ENCODE assay signal across 8 mouse cellular contexts in the genomic region with DNA sequence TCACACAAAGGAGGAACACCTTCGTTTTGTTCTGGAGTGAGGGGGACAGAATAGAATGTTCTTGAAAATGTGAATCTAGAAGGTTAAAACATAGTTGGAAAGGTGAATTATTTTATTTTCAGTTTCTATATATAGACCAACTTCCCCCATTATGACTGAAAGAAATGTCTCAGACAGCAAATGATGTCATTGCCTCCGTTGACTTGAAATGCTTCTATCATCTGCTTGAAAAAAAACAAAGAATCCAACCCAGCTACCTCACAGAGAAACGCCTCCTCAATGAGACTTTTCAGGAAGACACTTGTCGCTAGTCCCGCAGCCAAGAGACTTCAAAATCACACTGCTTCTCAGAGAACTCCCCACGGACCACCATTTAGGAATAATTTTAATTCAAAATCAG.
DNase-seq lines count a peak whose midpoint lies in the region; ATAC-seq and TF ChIP-seq lines count a peak whose summit lies in the region.

No protein-coding gene starts in this region.

- H3K9ac ChIP-seq in kidney, embryonic 15.5 days = no peak overlapping the region
- H3K9ac ChIP-seq in embryonic facial prominence, embryonic 15.5 days = no peak overlapping the region
- H3K9ac ChIP-seq in intestine, postnatal 0 days (ENCODE audit: low read depth, low read length) = no peak overlapping the region
- H3K9ac ChIP-seq in neural tube, embryonic 15.5 days (replicated peaks) = no peak overlapping the region

- no peak for TF ChIP-seq CTCF in intestine, postnatal 0 days (IDR thresholded peaks at IDR 0.05; ENCODE audit: low read depth)

- H3K4me1 ChIP-seq in kidney, embryonic 15.5 days = peaks cover 25% of the 10 kb centered on the region
- peaks cover 20% of the 10 kb centered on the region for H3K4me1 ChIP-seq in embryonic facial prominence, embryonic 15.5 days
- 0 out of 2 replicates have a peak, but pooled peaks cover 3% of the 10 kb centered on the region for H3K4me1 ChIP-seq in intestine, postnatal 0 days (replicated peaks; ENCODE audit: control insufficient read depth, insufficient read depth, low read length)
- peaks cover 25% of the 10 kb centered on the region for H3K4me1 ChIP-seq in neural tube, embryonic 15.5 days

- no peak overlapping the region for H3K27ac ChIP-seq in kidney, embryonic 15.5 days
- H3K27ac ChIP-seq in embryonic facial prominence, embryonic 15.5 days (replicated peaks) = no peak overlapping the region
- H3K27ac ChIP-seq in intestine, postnatal 0 days (ENCODE audit: low read depth, low read length) = no peak overlapping the region
- no peak overlapping the region for H3K27ac ChIP-seq in neural tube, embryonic 15.5 days (replicated peaks)

- no peaks in the 10 kb centered on the region for H3K36me3 ChIP-seq in kidney, embryonic 15.5 days
- no peaks in the 10 kb centered on the region for H3K36me3 ChIP-seq in embryonic facial prominence, embryonic 15.5 days
- H3K36me3 ChIP-seq in intestine, postnatal 0 days (ENCODE audit: control insufficient read depth, insufficient read depth) = no peaks in the 10 kb centered on the region
- H3K36me3 ChIP-seq in neural tube, embryonic 15.5 days = no peaks in the 10 kb centered on the region

- WGBS in kidney, embryonic 15.5 days = 7% methylated on average over 6 of the region's 6 CpGs
- WGBS in embryonic facial prominence, embryonic 15.5 days = 13% methylated on average over 6 of the region's 6 CpGs
- 31% methylated on average over 6 of the region's 6 CpGs for WGBS in intestine, postnatal 0 days
- WGBS in neural tube, embryonic 15.5 days = 9% methylated on average over 6 of the region's 6 CpGs

- peak overlapping the region; percentile 47; the same call in 1 of the 2 replicates for H3K4me3 ChIP-seq in kidney, embryonic 15.5 days (replicated peaks)
- H3K4me3 ChIP-seq in embryonic facial prominence, embryonic 15.5 days (replicated peaks) = peak overlapping the region; percentile 45; the same call in 1 of the 2 replicates
- H3K4me3 ChIP-seq in intestine, postnatal 0 days (ENCODE audit: low read depth, low read length) = peak overlapping the region; percentile 45; the same call in 1 of the 2 replicates
- H3K4me3 ChIP-seq in neural tube, embryonic 15.5 days (replicated peaks) = peak overlapping the region; percentile 47

- DNase-seq in kidney, postnatal 4 days = no peak
- no peak for DNase-seq in ovary, postnatal 36 days (ENCODE audit: low spot score)
- DNase-seq in MN1 (ENCODE audit: low spot score) = no peak
- no peak for DNase-seq in adrenal gland, adult 2 months

- H3K9me3 ChIP-seq in kidney, embryonic 15.5 days (replicated peaks) = no peaks in the 10 kb centered on the region
- H3K9me3 ChIP-seq in embryonic facial prominence, embryonic 15.5 days (replicated peaks) = no peaks in the 10 kb centered on the region
- H3K9me3 ChIP-seq in intestine, postnatal 0 days (ENCODE audit: control insufficient read depth) = no peaks in the 10 kb centered on the region
- H3K9me3 ChIP-seq in neural tube, embryonic 15.5 days (replicated peaks) = no peaks in the 10 kb centered on the region

- peak overlapping the region; percentile 83 for H3K4me2 ChIP-seq in kidney, embryonic 15.5 days
- peak overlapping the region; percentile 73 for H3K4me2 ChIP-seq in embryonic facial prominence, embryonic 15.5 days (replicated peaks)
- peak overlapping the region; percentile 82 for H3K4me2 ChIP-seq in intestine, postnatal 0 days (replicated peaks; ENCODE audit: low read depth)
- H3K4me2 ChIP-seq in neural tube, embryonic 15.5 days = peak overlapping the region; percentile 89

- ATAC-seq in kidney, embryonic 15.5 days (replicated peaks; ENCODE audit: low FRiP score) = no peak
- no peak for ATAC-seq in embryonic facial prominence, embryonic 15.5 days (ENCODE audit: insufficient number of reproducible peaks, low FRiP score, low TSS enrichment, low read depth)
- ATAC-seq in intestine, postnatal 0 days = no peak
- no peak for ATAC-seq in neural tube, embryonic 15.5 days (ENCODE audit: low FRiP score)

- H3K27me3 ChIP-seq in kidney, embryonic 15.5 days = peaks cover 61% of the 10 kb centered on the region
- peaks cover 37% of the 10 kb centered on the region for H3K27me3 ChIP-seq in embryonic facial prominence, embryonic 15.5 days
- peaks cover 36% of the 10 kb centered on the region; the same call in 1 of the 2 replicates for H3K27me3 ChIP-seq in intestine, postnatal 0 days (replicated peaks; ENCODE audit: control insufficient read depth, insufficient read depth, low read length)
- peaks cover 45% of the 10 kb centered on the region for H3K27me3 ChIP-seq in neural tube, embryonic 15.5 days (replicated peaks)
